Mouse (Mus musculus) c-Kit-positive CD71-negative TER-119-negative erythroid progenitor cells, embryonic 14.5 days (primary cell): ENCODE measurements at regions not wholly inside any gene's neighbourhood (a gene's known extent, or its start where the extent isn't known, plus 50 kb on each side); places are given as distances from the start of the nearest gene placed in this dataset.

Source experiments
- DNase-seq: peaks from one replicate; pipeline ENCODE4 v3.0.0-alpha.2; 2013; ENCODE audit warnings: low read depth

GRCm38 (mm10) chr9:41220105-41220669, 58.7 kb upstream of the Ubash3b start:
- no peak for DNase-seq

DNA sequence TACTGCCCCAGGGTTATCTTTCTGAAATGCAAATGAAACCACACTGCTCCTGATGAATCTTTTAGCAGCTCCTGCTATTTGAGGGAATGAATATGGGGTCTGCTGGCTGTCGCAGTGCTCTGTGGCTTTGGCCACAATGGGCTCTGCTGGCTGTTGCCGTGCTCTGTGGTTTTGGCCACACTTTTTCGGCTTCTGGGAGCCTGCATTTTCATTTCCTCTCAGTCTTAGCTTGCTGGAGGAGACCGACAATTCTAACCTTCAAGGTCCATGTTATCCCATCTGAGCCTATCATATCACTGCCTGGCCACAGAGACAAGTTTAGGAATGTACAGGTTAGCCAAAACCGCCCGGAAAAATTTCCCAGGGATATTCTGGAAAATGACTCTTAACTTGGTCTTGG, 57.2 kb upstream of the Ubash3b start:
- no peak for DNase-seq

DNA sequence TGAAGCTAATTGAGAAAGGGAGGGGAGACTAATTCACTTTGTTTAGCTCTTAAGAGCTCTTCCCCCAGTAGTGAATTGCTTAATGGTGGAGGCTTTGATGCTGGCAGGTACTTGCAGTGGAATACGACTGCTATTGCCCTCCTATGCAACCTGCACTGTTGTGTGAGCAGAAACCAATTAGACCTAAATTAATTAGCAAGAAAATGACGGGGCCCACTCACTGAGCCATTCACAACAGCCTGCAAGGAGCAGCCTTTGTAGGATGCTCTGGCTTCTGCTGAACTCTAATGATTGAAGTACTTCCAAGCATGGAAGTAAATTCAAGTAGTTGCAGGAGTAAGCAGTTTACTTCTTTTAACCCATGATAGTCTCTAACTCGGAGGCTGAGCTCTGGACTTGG, 54.8 kb upstream of the Ubash3b start:
- no peak for DNase-seq

- DNase-seq: no peak
Measured at GRCm38 (mm10) chr9:41215026-41215425, 53.5 kb upstream of the Ubash3b start.

DNA sequence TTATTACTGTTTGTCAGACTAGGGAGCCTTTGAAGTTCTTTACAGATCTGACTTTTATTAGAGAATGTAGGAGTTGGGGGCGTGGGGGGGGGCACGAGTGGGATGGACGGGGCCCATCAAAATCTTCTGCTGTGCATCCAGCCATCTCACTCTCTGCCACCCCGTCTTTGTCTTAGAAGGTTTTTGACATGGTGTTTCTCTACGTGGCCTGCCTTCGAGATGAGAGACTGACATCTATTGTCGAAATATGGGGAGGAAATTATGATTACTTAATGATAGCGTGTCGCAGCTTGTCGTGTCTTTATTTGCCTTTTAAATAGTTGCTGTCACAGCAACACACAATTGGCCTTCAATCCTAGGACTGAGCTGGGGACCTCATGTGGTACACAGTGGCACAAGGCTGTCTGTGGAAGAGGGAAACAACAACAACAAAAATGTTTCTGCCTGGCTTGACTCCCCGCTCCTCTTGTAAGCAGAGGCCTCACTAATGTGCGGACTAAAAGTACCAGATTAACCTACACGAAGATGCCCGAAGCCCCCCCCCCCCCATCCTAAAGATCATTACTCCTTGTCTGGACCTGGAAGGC, 51.5 kb upstream of the Ubash3b start:
- no peak for DNase-seq

DNA sequence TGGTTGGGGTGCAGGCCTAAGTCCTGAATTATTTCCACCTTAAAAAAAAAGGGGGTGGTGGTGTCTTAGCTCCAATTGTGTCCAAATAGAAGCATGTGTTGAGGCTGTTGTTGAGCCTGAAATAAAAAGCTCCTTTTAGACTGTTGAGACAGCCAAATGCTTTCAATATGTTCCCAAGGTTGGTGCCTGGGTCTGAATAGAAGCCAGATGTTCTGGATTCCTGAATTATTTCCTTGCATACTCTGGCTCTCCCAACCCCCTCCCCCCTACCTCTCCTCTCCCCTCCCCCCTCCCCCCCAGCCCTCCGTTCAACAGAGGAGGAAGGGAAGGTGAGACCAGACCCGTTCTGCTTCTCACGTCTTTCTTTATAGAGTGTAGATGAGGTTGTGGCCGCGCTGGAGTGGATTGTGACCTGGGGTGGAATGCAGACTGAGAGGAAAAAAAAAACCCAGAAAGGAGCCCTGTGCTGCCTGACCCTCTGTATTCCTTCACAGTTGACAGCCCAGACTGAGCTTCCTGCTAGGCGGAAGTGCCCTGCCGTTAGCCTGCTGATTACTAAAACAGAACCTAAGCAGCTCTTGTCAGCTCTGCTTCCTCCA, 50.9 kb upstream of the Ubash3b start:
- no peak for DNase-seq

GRCm38 (mm10) chr9:41211865-41212302, 50.4 kb upstream of the Ubash3b start:
- no peak for DNase-seq
